Mouse (Mus musculus): ENCODE measurements around the gene Znfx1. TPM values are rescaled to one million over a fixed set of nuclear protein-coding genes. Genes with fewer than 3 reads are reported as not detected.

Gene Znfx1
- polyA plus RNA-seq, 1 experiment from 2014 or later, result 13.1 TPM

GRCm38 (mm10) chr2:167080387-167080786 is 17.6 kb upstream of the Znfx1 start:
- Histone ChIP-seq H3K9ac (ENCODE audit: low read depth, low read length) (no peak overlapping the region), H3K4me1 (replicated peaks; ENCODE audit: control insufficient read depth, insufficient read depth, low read length) (no peaks in the 10 kb centered on the region), H3K9me3 (ENCODE audit: control insufficient read depth) (no peaks in the 10 kb centered on the region), H3K36me3 (ENCODE audit: control insufficient read depth, insufficient read depth) (no peaks in the 10 kb centered on the region), H3K4me2 (replicated peaks; ENCODE audit: low read depth) (no peak overlapping the region), H3K27ac (ENCODE audit: low read depth, low read length) (no peak overlapping the region), H3K27me3 (replicated peaks; ENCODE audit: control insufficient read depth, insufficient read depth, low read length) (no peaks in the 10 kb centered on the region), H3K4me3 (ENCODE audit: low read depth, low read length) (no peak overlapping the region)
- no peak for ATAC-seq
- TF ChIP-seq CTCF (IDR thresholded peaks at IDR 0.05; ENCODE audit: low read depth), result no peak
- WGBS, result 61% methylated on average over 3 of the region's 3 CpGs

- H3K27me3 ChIP-seq (replicated peaks; ENCODE audit: control insufficient read depth, insufficient read depth, low read length), result no peaks in the 10 kb centered on the region
- WGBS, result 67% methylated on average over 18 of the region's 18 CpGs
- ATAC-seq, result no peak
Measured at GRCm38 (mm10) chr2:167079535-167080257, 16.9 kb upstream of the Znfx1 start.

GRCm38 (mm10) chr2:167078931-167079495 is 16.2 kb upstream of the Znfx1 start:
- Histone ChIP-seq H3K9ac (ENCODE audit: low read depth, low read length) (no peak overlapping the region), H3K4me2 (replicated peaks; ENCODE audit: low read depth) (peak overlapping the region; percentile 27; the same call in 1 of the 2 replicates), H3K4me3 (ENCODE audit: low read depth, low read length) (no peak overlapping the region), H3K36me3 (ENCODE audit: control insufficient read depth, insufficient read depth) (no peaks in the 10 kb centered on the region), H3K27me3 (replicated peaks; ENCODE audit: control insufficient read depth, insufficient read depth, low read length) (no peaks in the 10 kb centered on the region), H3K27ac (ENCODE audit: low read depth, low read length) (no peak overlapping the region), H3K9me3 (ENCODE audit: control insufficient read depth) (no peaks in the 10 kb centered on the region), H3K4me1 (replicated peaks; ENCODE audit: control insufficient read depth, insufficient read depth, low read length) (no peaks in the 10 kb centered on the region)
- 44% methylated on average over 9 of the region's 9 CpGs for WGBS
- no peak for ATAC-seq
- TF ChIP-seq CTCF (IDR thresholded peaks at IDR 0.05; ENCODE audit: low read depth), result no peak

More at GRCm38 (mm10) chr2:167079535-167080257, 16.9 kb upstream of the Znfx1 start:
- Histone ChIP-seq H3K9me3 (ENCODE audit: control insufficient read depth) (no peaks in the 10 kb centered on the region), H3K4me3 (ENCODE audit: low read depth, low read length) (no peak overlapping the region), H3K27ac (ENCODE audit: low read depth, low read length) (no peak overlapping the region), H3K4me1 (replicated peaks; ENCODE audit: control insufficient read depth, insufficient read depth, low read length) (no peaks in the 10 kb centered on the region), H3K36me3 (ENCODE audit: control insufficient read depth, insufficient read depth) (no peaks in the 10 kb centered on the region), H3K4me2 (replicated peaks; ENCODE audit: low read depth) (no peak overlapping the region), H3K9ac (ENCODE audit: low read depth, low read length) (no peak overlapping the region)
- no peak for TF ChIP-seq CTCF (IDR thresholded peaks at IDR 0.05; ENCODE audit: low read depth)

DNA sequence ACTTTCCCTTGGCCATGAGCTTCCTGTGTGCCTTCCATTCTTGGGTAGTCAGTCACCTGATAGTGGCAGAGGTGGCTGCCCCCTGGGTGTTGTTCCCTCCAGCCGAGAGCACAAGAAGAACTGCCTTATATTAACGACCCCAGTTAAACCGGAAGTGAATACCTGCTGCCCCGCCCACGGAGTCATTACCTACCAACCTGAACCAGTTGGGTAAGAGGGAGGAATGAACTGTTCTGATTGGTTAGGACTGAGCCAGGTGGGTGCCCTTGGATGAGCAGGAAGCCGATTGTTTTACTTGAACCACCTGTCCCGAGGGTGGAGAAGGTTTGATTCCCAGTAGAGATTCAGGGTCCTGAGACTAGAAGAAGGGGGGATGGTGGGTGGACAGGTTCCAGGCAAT is 15.7 kb upstream of the Znfx1 start:
- no peak for TF ChIP-seq CTCF (IDR thresholded peaks at IDR 0.05; ENCODE audit: low read depth)
- no peaks in the 10 kb centered on the region for H3K36me3 ChIP-seq (ENCODE audit: control insufficient read depth, insufficient read depth)
- no peaks in the 10 kb centered on the region for H3K27me3 ChIP-seq (replicated peaks; ENCODE audit: control insufficient read depth, insufficient read depth, low read length)
- no peak overlapping the region for H3K4me3 ChIP-seq (ENCODE audit: low read depth, low read length)
- no peak overlapping the region for H3K9ac ChIP-seq (ENCODE audit: low read depth, low read length)
- no peaks in the 10 kb centered on the region for H3K9me3 ChIP-seq (ENCODE audit: control insufficient read depth)
- H3K27ac ChIP-seq (ENCODE audit: low read depth, low read length), result no peak overlapping the region
- peak overlapping the region; percentile 27; the same call in 1 of the 2 replicates for H3K4me2 ChIP-seq (replicated peaks; ENCODE audit: low read depth)
- ATAC-seq, result peak; percentile 58
- 27% methylated on average over 7 of the region's 7 CpGs for WGBS
- no peaks in the 10 kb centered on the region for H3K4me1 ChIP-seq (replicated peaks; ENCODE audit: control insufficient read depth, insufficient read depth, low read length)

DNA sequence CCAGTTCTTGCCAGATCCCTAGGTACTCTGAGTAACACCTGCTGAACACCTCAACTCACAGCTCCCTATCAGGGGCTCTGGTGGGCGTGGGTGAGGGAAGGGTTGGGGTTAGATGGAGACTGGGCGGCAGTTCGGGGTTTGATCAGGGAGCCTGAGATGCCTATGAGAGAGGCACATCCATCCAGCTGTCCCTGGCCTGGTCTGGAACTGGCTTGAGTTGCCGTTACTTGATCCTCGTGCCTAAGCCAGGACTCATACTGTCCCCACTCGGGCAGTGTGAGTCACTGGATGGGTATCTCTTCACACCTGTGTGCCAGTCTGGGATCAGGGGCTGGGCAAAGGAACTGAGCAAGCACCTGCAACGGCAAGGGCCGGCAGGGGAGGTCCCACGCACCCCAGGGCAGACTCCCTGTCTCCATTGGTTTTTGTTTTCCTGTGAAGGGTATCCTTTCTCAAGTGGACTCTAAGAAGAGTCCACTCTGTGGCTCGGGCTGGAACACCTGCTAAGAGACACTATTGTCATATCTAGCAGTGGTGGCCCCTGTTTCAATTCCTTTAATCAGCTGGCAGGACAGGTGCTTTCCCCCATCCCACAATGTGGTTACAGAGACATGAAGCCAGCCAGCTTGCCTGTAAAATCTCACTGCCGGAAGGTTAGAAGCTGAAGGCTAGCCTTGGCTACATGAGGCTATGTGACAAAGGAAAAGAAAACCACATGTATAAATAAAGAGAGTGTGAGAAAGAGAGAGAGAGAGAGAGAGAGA is 14.6 kb upstream of the Znfx1 start:
- Histone ChIP-seq H3K4me1 (replicated peaks; ENCODE audit: control insufficient read depth, insufficient read depth, low read length) (no peaks in the 10 kb centered on the region), H3K4me3 (ENCODE audit: low read depth, low read length) (no peak overlapping the region), H3K4me2 (replicated peaks; ENCODE audit: low read depth) (no peak overlapping the region), H3K36me3 (ENCODE audit: control insufficient read depth, insufficient read depth) (no peaks in the 10 kb centered on the region), H3K9me3 (ENCODE audit: control insufficient read depth) (no peaks in the 10 kb centered on the region), H3K27me3 (replicated peaks; ENCODE audit: control insufficient read depth, insufficient read depth, low read length) (no peaks in the 10 kb centered on the region), H3K9ac (ENCODE audit: low read depth, low read length) (no peak overlapping the region), H3K27ac (ENCODE audit: low read depth, low read length) (no peak overlapping the region)
- 86% methylated on average over 11 of the region's 11 CpGs for WGBS
- no peak for ATAC-seq
- TF ChIP-seq CTCF (IDR thresholded peaks at IDR 0.05; ENCODE audit: low read depth), result no peak

DNA sequence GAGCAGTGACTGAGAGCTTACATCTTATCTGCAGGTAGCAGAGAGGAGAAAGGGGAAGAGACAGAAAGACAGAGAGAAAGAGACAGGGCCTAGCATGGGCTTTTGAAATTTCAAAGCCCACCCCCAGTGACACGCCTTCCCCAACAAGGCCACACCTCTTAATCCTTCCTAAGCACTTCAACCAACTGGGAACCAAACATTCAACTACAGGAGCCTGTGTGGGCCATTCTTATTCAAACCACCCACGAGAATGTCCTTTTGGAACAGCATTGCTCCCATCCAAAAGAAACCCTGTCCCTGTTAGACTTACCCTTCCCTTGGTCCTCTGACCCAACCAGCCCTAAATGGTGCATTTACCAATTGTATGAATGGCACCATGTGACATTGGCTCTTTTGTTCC is 13.9 kb upstream of the Znfx1 start:
- Histone ChIP-seq H3K36me3 (ENCODE audit: control insufficient read depth, insufficient read depth) (no peaks in the 10 kb centered on the region), H3K4me2 (replicated peaks; ENCODE audit: low read depth) (no peak overlapping the region), H3K4me3 (ENCODE audit: low read depth, low read length) (no peak overlapping the region), H3K27ac (ENCODE audit: low read depth, low read length) (no peak overlapping the region), H3K9me3 (ENCODE audit: control insufficient read depth) (no peaks in the 10 kb centered on the region), H3K27me3 (replicated peaks; ENCODE audit: control insufficient read depth, insufficient read depth, low read length) (no peaks in the 10 kb centered on the region), H3K4me1 (replicated peaks; ENCODE audit: control insufficient read depth, insufficient read depth, low read length) (no peaks in the 10 kb centered on the region), H3K9ac (ENCODE audit: low read depth, low read length) (no peak overlapping the region)
- TF ChIP-seq CTCF (IDR thresholded peaks at IDR 0.05; ENCODE audit: low read depth), result no peak
- no peak for ATAC-seq
- WGBS, result 84% methylated on average over 2 of the region's 2 CpGs

All from intestine, postnatal 0 days (tissue).